Mouse (Mus musculus) heart, postnatal 0 days (tissue): Measurements from ENCODE around the gene Lrrc27.

ENCODE experiments used
- CTCF ChIP-seq: IDR thresholded peaks from 2 replicates; pipeline ENCODE4 v1.5.1; 2016; ENCODE audit warnings: antibody characterized with exemption, control low read depth, low read depth
- EP300 ChIP-seq: IDR thresholded peaks from 2 replicates; pipeline ENCODE4 v1.6.1; 2016; ENCODE audit warnings: antibody characterized with exemption, low read depth

DNA sequence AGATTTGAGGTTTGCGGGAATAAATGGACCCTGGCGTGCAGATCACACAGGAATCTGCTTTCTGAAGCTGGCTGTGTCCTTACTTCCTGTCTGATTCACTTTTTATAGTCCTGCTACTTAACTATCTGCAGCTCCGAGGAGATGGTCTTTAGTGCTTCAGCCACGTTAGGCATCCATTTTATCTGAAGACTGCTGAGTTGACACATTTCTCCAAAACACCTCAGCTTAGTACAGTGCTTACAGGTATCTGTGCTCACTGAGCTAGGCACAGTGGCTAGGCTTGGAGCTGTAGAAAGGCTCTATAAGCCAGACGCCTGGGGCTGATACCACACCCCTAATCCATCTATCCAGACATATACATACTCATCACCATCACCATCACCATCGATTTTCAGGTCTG lies 52.8 kb downstream of the Lrrc27 start:
- TF ChIP-seq CTCF (no peak), EP300 (no peak)
